Mouse (Mus musculus) hindbrain, postnatal 0 days (tissue): ENCODE data around the gene Cfb. TPM values are rescaled to one million over a fixed set of nuclear protein-coding genes. Genes with fewer than 3 reads are reported as not detected.
"Not testable (repeated sequence)": the region's sequence is repeated elsewhere in the genome, so short reads cannot be mapped to it uniquely, and the experiment has no call there.

ENCODE experiments used
- ATAC-seq: fragments of 200-750 bp; cut with Nextera tagmentation; 2 replicates; pipeline ENCODE4 v1.8.0; 2017; ENCODE audit warnings: mild to moderate bottlenecking, moderate TSS enrichment, moderate library complexity
- DNase-seq: peaks from one replicate; pipeline ENCODE4 v3.0.0-alpha.2; 2015; ENCODE audit warnings: low spot score
- H3K27ac ChIP-seq: fragments of 300-500 bp; sonication (generic); 2 replicates; pipeline ENCODE4 v1.5.1; 2014; ENCODE audit warnings: mild to moderate bottlenecking
- H3K27me3 ChIP-seq: fragments of 300-500 bp; sonication (generic); 2 replicates; pipeline ENCODE4 v1.6.1; 2014; ENCODE audit warnings: low read length, mixed read lengths; ENCODE audit not compliant: insufficient read depth
- H3K36me3 ChIP-seq: fragments of 300-500 bp; sonication (generic); 2 replicates; pipeline ENCODE4 v1.6.1; 2014; ENCODE audit warnings: low read length, mixed read lengths; ENCODE audit not compliant: insufficient read depth
- H3K4me1 ChIP-seq: fragments of 300-500 bp; sonication (generic); 2 replicates; pipeline ENCODE4 v1.6.1; 2014; ENCODE audit warnings: antibody characterized with exemption, low read length, mixed read lengths; ENCODE audit not compliant: insufficient read depth
- H3K4me2 ChIP-seq: fragments of 300-500 bp; sonication (generic); 2 replicates; pipeline ENCODE4 v1.6.1; 2014; ENCODE audit warnings: low read depth, mild to moderate bottlenecking, low read length, moderate library complexity, mixed read lengths
- H3K4me3 ChIP-seq: fragments of 300-500 bp; sonication (generic); 2 replicates; pipeline ENCODE4 v1.5.1; 2014; ENCODE audit warnings: low read length
- H3K9ac ChIP-seq: fragments of 300-500 bp; sonication (generic); replicated peaks from 2 replicates; pipeline ENCODE4 v1.6.1; 2014; ENCODE audit warnings: mild to moderate bottlenecking, low read length, moderate library complexity, mixed read lengths
- H3K9me3 ChIP-seq: fragments of 300-500 bp; sonication (generic); 2 replicates; pipeline ENCODE4 v1.6.1; 2016; ENCODE audit warnings: low read length, mixed read lengths
- CTCF ChIP-seq: IDR thresholded peaks from 2 replicates; pipeline ENCODE4 v1.5.1; 2016; ENCODE audit warnings: antibody characterized with exemption, control low read depth, low read depth
- WGBS: fragments of 180-500 bp; shearing (Covaris S2); extraction: QIAGEN DNeasy Blood & Tissue Kit; methylation state at CpG from one replicate; pipeline ENCODE4 v1.1.7; 2014; 5-methylcytosine and 5-hydroxymethylcytosine counted together
- polyA plus RNA-seq: library from polyadenylated mRNA; unstranded; fragments of >200 nt; fragmentation: Nextera tagmentation; extraction: Ambion mirVana; gene quantifications from 2 replicates; pipeline ENCODE4 v1.2.1, GENCODE M21; 2015
- total RNA-seq: library from RNA; depleted of rRNA; stranded (reverse); fragments of >200 nt; gene quantifications from 2 replicates; pipeline ENCODE4 v1.2.3, GENCODE M21; 2014

The Cfb gene
- total and polyA plus RNA-seq, 2 experiments from 2014 or later: 0.26 to 1.3 TPM

DNA sequence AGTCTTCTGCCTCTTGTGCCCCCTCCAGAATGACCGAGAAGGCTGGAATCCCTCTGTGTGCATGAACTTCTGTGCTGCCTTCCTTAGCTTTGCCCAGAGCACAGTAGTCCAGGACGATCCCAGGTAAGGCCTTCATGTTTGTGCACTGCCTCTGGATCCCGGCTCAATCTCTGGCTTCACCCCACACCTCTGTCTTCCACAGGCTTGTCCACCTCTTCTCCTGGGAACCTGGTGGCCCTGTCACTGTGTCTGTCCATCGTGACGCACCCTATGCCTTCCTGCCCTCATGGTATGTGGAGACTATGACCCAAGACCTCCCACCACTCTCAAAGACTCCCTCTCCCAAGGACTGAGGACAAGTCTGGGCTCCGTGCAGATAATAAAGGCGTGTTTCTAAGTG is 23.5 kb downstream of the Cfb start:
- Histone ChIP-seq H3K9me3 (no peaks in the 10 kb centered on the region), H3K27ac (no peak overlapping the region), H3K4me2 (no peak overlapping the region), H3K36me3 (peaks cover 44% of the 10 kb centered on the region), H3K4me1 (peaks cover 13% of the 10 kb centered on the region; the same call in 1 of the 2 replicates), H3K9ac (no peak overlapping the region), H3K27me3 (no peaks in the 10 kb centered on the region), H3K4me3 (no peak overlapping the region)
- DNase-seq (no peak), ATAC-seq (no peak)
- WGBS: 85% methylated on average over 7 of the region's 7 CpGs
- no peak for TF ChIP-seq CTCF

- peak; percentile 1 for ATAC-seq
- Histone ChIP-seq H3K4me2 (peak overlapping the region; percentile 88), H3K27me3 (no peaks in the 10 kb centered on the region), H3K9me3 (no peaks in the 10 kb centered on the region), H3K36me3 (peaks cover 34% of the 10 kb centered on the region), H3K4me1 (peaks cover 13% of the 10 kb centered on the region; the same call in 1 of the 2 replicates), H3K4me3 (peak overlapping the region; percentile 66), H3K9ac (peak overlapping the region; percentile 69), H3K27ac (no peak overlapping the region)
- no peak for TF ChIP-seq CTCF
- no peak for DNase-seq
- WGBS: 38% methylated on average over 42 of the region's 43 CpGs
Observed at GRCm38 (mm10) chr17:34837464-34838324, 24.6 kb downstream of the Cfb start.

DNA sequence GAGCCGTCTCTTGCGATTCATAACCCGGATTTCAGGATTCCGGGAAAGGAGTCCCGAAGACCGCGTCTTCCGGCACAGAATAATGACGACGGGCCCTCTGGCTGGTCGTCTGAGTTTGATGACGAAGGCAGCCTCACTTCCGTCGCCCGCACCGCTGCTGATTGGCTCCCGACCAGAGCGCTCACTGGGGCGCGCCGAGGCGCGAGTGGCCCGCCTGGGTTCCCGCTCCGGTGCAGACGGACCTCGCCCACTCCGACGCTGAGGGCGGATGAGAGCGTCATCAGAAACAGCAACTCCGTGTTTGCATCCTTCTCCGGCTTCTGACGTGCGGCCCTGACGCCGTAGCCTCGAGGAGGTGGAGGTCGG is 25.5 kb downstream of the Cfb start, which contains the start of the genes Stk19 and Dxo:
Gene Stk19, minus strand, starts transcription at position 90 of the 366 bp plus-strand sequence.
Gene Dxo, plus strand, starts transcription at position 164 of the 366 bp plus-strand sequence.
- no peaks in the 10 kb centered on the region for H3K27me3 ChIP-seq
- H3K4me1 ChIP-seq: peaks cover 13% of the 10 kb centered on the region; the same call in 1 of the 2 replicates
- H3K9me3 ChIP-seq: no peaks in the 10 kb centered on the region
- peak within 1 kb of the TSS; percentile 74 for H3K27ac ChIP-seq
- H3K9ac ChIP-seq: peak within 1 kb of the TSS; percentile 69
- H3K36me3 ChIP-seq: peaks cover 30% of the 10 kb centered on the region
- H3K4me2 ChIP-seq: peak within 1 kb of the TSS; percentile 88
- ATAC-seq (peak; percentile 93), DNase-seq (peak; percentile 99)
- H3K4me3 ChIP-seq: peak within 1 kb of the TSS; percentile 66
- TF ChIP-seq CTCF: no peak
- WGBS: under 1% methylated on average over 40 of the region's 40 CpGs

- ATAC-seq (peak; percentile 83), DNase-seq (no peak)
- 3% methylated on average over 47 of the region's 48 CpGs for WGBS
- peak overlapping the region; percentile 66 for H3K4me3 ChIP-seq
- peak overlapping the region; percentile 74 for H3K27ac ChIP-seq
- no peaks in the 10 kb centered on the region for H3K9me3 ChIP-seq
- H3K4me2 ChIP-seq: peak overlapping the region; percentile 88
- H3K27me3 ChIP-seq: no peaks in the 10 kb centered on the region
- H3K36me3 ChIP-seq: peaks cover 24% of the 10 kb centered on the region
- no peak for TF ChIP-seq CTCF
- peak overlapping the region; percentile 69 for H3K9ac ChIP-seq
- H3K4me1 ChIP-seq: peaks cover 13% of the 10 kb centered on the region; the same call in 1 of the 2 replicates
Observed at GRCm38 (mm10) chr17:34836155-34836855, 26.0 kb downstream of the Cfb start.

- not testable (repeated sequence) for H3K4me1 ChIP-seq, H3K4me3 ChIP-seq, H3K4me2 ChIP-seq, ATAC-seq, H3K9me3 ChIP-seq, H3K27ac ChIP-seq, DNase-seq, H3K27me3 ChIP-seq, H3K9ac ChIP-seq
- 97% methylated on average over 1 of the region's 1 CpGs for WGBS
- H3K36me3 ChIP-seq: peaks cover 27% of the 10 kb centered on the region; the same call in 1 of the 2 replicates
Observed at GRCm38 (mm10) chr17:34830776-34831175, 31.5 kb downstream of the Cfb start.

GRCm38 (mm10) chr17:34814818-34815370 is 47.4 kb downstream of the Cfb start:
- Histone ChIP-seq H3K27ac (no peak overlapping the region), H3K4me1 (no peaks in the 10 kb centered on the region), H3K9me3 (no peaks in the 10 kb centered on the region), H3K36me3 (no peaks in the 10 kb centered on the region), H3K4me2 (no peak overlapping the region), H3K9ac (no peak overlapping the region), H3K27me3 (no peaks in the 10 kb centered on the region), H3K4me3 (no peak overlapping the region)
- TF ChIP-seq CTCF: no peak
- DNase-seq (no peak), ATAC-seq (no peak)
- 78% methylated on average over 7 of the region's 7 CpGs for WGBS
